Mouse (Mus musculus) C2C12 (cell line): ENCODE measurements around the gene A630001G21Rik.

Experiments used
- CEBPB ChIP-seq: IDR thresholded peaks from one replicate; pipeline ENCODE4 v1.6.1; 2011; ENCODE audit warnings: low read depth, mild to moderate bottlenecking, control low read depth, moderate library complexity
- CTCF ChIP-seq: IDR thresholded peaks from one replicate; pipeline ENCODE4 v1.5.1; 2011; ENCODE audit not compliant: control insufficient read depth, insufficient read depth, insufficient read length
- MAX ChIP-seq: IDR thresholded peaks from one replicate; pipeline ENCODE4 v1.6.1; 2011; ENCODE audit warnings: mild to moderate bottlenecking, control low read depth
- MYOG ChIP-seq: IDR thresholded peaks from one replicate; pipeline ENCODE4 v1.6.1; 2011; ENCODE audit not compliant: control insufficient read depth, insufficient read length; ENCODE audit errors: extremely low read depth
- USF1 ChIP-seq: IDR thresholded peaks from one replicate; pipeline ENCODE4 v1.6.1; 2011; ENCODE audit warnings: low read depth, mild to moderate bottlenecking, control low read depth, moderate library complexity

GRCm38 (mm10) chr1:85742333-85742732, 36.1 kb downstream of the A630001G21Rik start:
- TF ChIP-seq USF1 (no peak), CTCF (no peak), MAX (no peak), CEBPB (no peak), MYOG (no peak)
